Mouse (Mus musculus) left cerebral cortex, postnatal 25 days (tissue): ENCODE data around the gene Slc24a3. TPM values are rescaled to one million over a fixed set of nuclear protein-coding genes. Genes with fewer than 3 reads are reported as not detected.

ENCODE experiments used
- DNase-seq, 2 experiments: peaks; one replicate each; pipeline ENCODE4 v3.0.0; 2022; ENCODE audit warnings: low spot score in 2 of 2, mixed read lengths in 1 of 2
- intact Hi-C: fragments of 180-260 bp; cut with DNase I; formaldehyde crosslinking; loops from one replicate; pipeline ENCODE4 v1.15.1; 2025
- total RNA-seq, 2 experiments: library from RNA; stranded (reverse); gene quantifications; 2 replicates each; pipeline ENCODE4 v1.2.3; 2021

Slc24a3 gene
- total RNA-seq, 2 experiments from 2014 or later = 130 to 132 TPM

GRCm38 (mm10) chr2:145196043-145196442, 28.5 kb downstream of the Slc24a3 start:
- intact Hi-C loops = loop anchor here (2.0 kb wide), 1 partner anchor 27 kb away; no protein-coding TSS in a partner anchor
- peak; percentile 26 to 84 for DNase-seq

- DNase-seq = peak; percentile 9 to 26
- intact Hi-C loops = loop anchor here (2.0 kb wide), 1 partner anchor 28 kb away; no protein-coding TSS in a partner anchor
Measured at GRCm38 (mm10) chr2:145196501-145197042, 29.0 kb downstream of the Slc24a3 start.

GRCm38 (mm10) chr2:145197076-145197475, 29.5 kb downstream of the Slc24a3 start:
- peak; percentile 36 to 91 for DNase-seq
- intact Hi-C loops = loop anchor here (2.0 kb wide), 1 partner anchor 28 kb away; no protein-coding TSS in a partner anchor

- no peak for DNase-seq
- intact Hi-C loops = no loop called here
Measured at GRCm38 (mm10) chr2:145213587-145213986, 46.0 kb downstream of the Slc24a3 start.

GRCm38 (mm10) chr2:145214086-145214831, 46.7 kb downstream of the Slc24a3 start:
- intact Hi-C loops = no loop called here
- no peak for DNase-seq

- intact Hi-C loops = no loop called here
- DNase-seq = no peak
Measured at GRCm38 (mm10) chr2:145216580-145216979, 49.0 kb downstream of the Slc24a3 start.

- intact Hi-C loops = no loop called here
- DNase-seq = no peak
Measured at GRCm38 (mm10) chr2:145217422-145217821, 49.9 kb downstream of the Slc24a3 start.

GRCm38 (mm10) chr2:145219246-145219645, 51.7 kb downstream of the Slc24a3 start:
- DNase-seq = no peak
- intact Hi-C loops = no loop called here

- no peak for DNase-seq
- intact Hi-C loops = no loop called here
Measured at GRCm38 (mm10) chr2:145223646-145224045, 56.1 kb downstream of the Slc24a3 start.

- peak in 1 of 2 experiments; percentile 25 for DNase-seq
- intact Hi-C loops = no loop called here
Measured at GRCm38 (mm10) chr2:145225640-145226039, 58.1 kb downstream of the Slc24a3 start.

GRCm38 (mm10) chr2:145226100-145226499, 58.5 kb downstream of the Slc24a3 start:
- DNase-seq = no peak
- intact Hi-C loops = no loop called here

GRCm38 (mm10) chr2:145227351-145227750, 59.8 kb downstream of the Slc24a3 start:
- DNase-seq = no peak
- intact Hi-C loops = no loop called here

GRCm38 (mm10) chr2:145232764-145233484, 65.4 kb downstream of the Slc24a3 start:
- no peak for DNase-seq
- intact Hi-C loops = no loop called here

GRCm38 (mm10) chr2:145233547-145234398, 66.2 kb downstream of the Slc24a3 start:
- intact Hi-C loops = no loop called here
- peak; percentile 46 to 70 for DNase-seq

GRCm38 (mm10) chr2:145246384-145246783, 78.8 kb downstream of the Slc24a3 start:
- DNase-seq = no peak
- intact Hi-C loops = no loop called here

- no peak for DNase-seq
- intact Hi-C loops = no loop called here
Measured at GRCm38 (mm10) chr2:145248185-145248584, 80.6 kb downstream of the Slc24a3 start.

- intact Hi-C loops = no loop called here
Measured at GRCm38 (mm10) chr2:145257332-145257731, 89.8 kb downstream of the Slc24a3 start.

GRCm38 (mm10) chr2:145257855-145258254, 90.3 kb downstream of the Slc24a3 start:
- intact Hi-C loops = no loop called here
- no peak for DNase-seq

More at GRCm38 (mm10) chr2:145257332-145257731, 89.8 kb downstream of the Slc24a3 start:
- DNase-seq = no peak

GRCm38 (mm10) chr2:145260574-145260973, 93.0 kb downstream of the Slc24a3 start:
- intact Hi-C loops = no loop called here
- no peak for DNase-seq

- DNase-seq = no peak
- intact Hi-C loops = no loop called here
Measured at GRCm38 (mm10) chr2:145262153-145262552, 94.6 kb downstream of the Slc24a3 start.
